Mouse (Mus musculus) CD4-positive, CD25-positive, alpha-beta regulatory T cell, adult 9 weeks (primary cell): ENCODE measurements around the gene Gm20538. TPM values are rescaled to one million over a fixed set of nuclear protein-coding genes. Genes with fewer than 3 reads are reported as not detected.

Source experiments
- polyA plus RNA-seq: library from polyadenylated mRNA; unstranded; fragments of 100-300 nt; shearing (Covaris generic); gene quantifications from one replicate; pipeline ENCODE4 v1.2.1, GENCODE M21; 2017

The Gm20538 gene
- polyA plus RNA-seq = 11.4 TPM

GRCm38 (mm10) chr19:44552731-44553130, at the start of gene Gm20538:
Gene Gm20538, minus strand, starts transcription at chr19:44552831.

GRCm38 (mm10) chr19:44562652-44563206, 10.1 kb upstream of the Gm20538 start, which contains the start of gene Hif1an:
Gene Hif1an, plus strand, starts transcription at chr19:44562850.

GRCm38 (mm10) chr19:44554861-44555590, 2.4 kb upstream of the Gm20538 start, which contains the start of gene Ndufb8:
Gene Ndufb8, minus strand, starts transcription at chr19:44555440.

GRCm38 (mm10) chr19:44545321-44546041, 7.2 kb downstream of the Gm20538 start, which contains the start of gene Sec31b:
Gene Sec31b, minus strand, starts transcription at chr19:44545864.

Other genes starting within 250 kb of the Gm20538 start
- gene Scd4, start 219.7 kb downstream of the Gm20538 start, polyA plus RNA-seq = 0.47 TPM
- gene Scd1, start 145.0 kb downstream of the Gm20538 start, polyA plus RNA-seq = 1.1 TPM
- not detected for gene Wnt8b, start 59.4 kb downstream of the Gm20538 start, polyA plus RNA-seq
- 5.3 TPM for gene Sec31b, start 7.0 kb downstream of the Gm20538 start, polyA plus RNA-seq
- 369 TPM for gene Ndufb8, start 2.6 kb upstream of the Gm20538 start, polyA plus RNA-seq
- gene Hif1an, start 10.0 kb upstream of the Gm20538 start, polyA plus RNA-seq = 45.1 TPM
- gene Pax2, start 203.2 kb upstream of the Gm20538 start, polyA plus RNA-seq = not detected